Mouse (Mus musculus): ENCODE measurements around the gene Nemp1.

The Nemp1 gene

DNA sequence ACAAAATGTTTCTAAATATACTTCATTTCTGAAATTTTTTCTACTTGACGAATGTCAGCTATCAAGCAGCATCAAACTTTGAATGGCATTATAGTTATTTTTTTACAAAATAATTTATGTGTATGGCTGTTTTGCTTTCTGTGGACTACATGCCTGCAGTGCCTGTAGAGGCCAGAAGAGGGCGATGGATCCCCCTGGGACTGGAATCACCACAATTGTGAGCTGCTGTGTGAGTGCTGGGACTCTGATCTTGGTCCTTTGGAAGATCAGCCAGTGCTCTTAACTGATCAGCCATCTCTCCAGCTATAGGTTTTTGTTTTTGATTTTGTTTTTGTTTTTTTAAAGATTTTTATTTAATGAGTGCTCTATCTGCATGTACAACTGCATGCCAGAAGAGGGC lies 4.6 kb downstream of the Nemp1 start:
- DNase-seq (ENCODE audit: low read depth, low spot score) = peak; percentile 25

- DNase-seq (ENCODE audit: low read depth, low spot score) = no peak
Observed at GRCm38 (mm10) chr10:127674046-127674655, 7.5 kb downstream of the Nemp1 start.

- DNase-seq (ENCODE audit: low read depth, low spot score) = peak; percentile 59
Observed at GRCm38 (mm10) chr10:127674794-127675522, 8.3 kb downstream of the Nemp1 start.

DNA sequence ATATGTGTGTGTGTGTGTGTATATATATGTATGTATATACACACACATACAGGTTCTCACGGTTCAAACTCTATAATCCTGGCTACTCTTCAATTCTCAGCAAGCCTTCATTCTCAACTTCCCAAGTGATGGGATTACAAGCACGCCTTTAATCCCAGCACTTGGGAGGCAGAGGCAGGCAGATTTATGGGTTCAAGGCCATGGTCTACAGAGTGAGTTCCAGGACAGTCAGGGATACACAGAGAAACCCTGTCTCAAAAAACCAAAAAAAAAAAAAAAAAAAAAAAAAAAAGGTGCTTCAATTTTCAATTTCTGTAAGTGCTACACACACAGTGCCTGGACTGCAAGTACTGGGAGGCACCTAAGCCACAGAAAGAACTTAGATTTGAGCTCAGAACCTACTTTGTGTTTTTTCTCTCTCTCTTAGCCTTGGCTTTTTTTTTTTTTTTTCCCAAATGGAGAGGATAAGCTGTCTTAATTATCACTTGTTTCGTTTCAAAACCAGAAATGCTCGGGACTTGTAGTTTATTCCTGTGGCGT lies 9.2 kb downstream of the Nemp1 start:
- no peak for DNase-seq (ENCODE audit: low read depth, low spot score)

GRCm38 (mm10) chr10:127676691-127677548 lies 10.2 kb downstream of the Nemp1 start:
- DNase-seq (ENCODE audit: low read depth, low spot score) = peak; percentile 98

- DNase-seq (ENCODE audit: low read depth, low spot score) = peak; percentile 51
Observed at GRCm38 (mm10) chr10:127677591-127678336, 11.1 kb downstream of the Nemp1 start.

- DNase-seq (ENCODE audit: low read depth, low spot score) = no peak
Observed at GRCm38 (mm10) chr10:127679208-127679607, 12.5 kb downstream of the Nemp1 start.

DNA sequence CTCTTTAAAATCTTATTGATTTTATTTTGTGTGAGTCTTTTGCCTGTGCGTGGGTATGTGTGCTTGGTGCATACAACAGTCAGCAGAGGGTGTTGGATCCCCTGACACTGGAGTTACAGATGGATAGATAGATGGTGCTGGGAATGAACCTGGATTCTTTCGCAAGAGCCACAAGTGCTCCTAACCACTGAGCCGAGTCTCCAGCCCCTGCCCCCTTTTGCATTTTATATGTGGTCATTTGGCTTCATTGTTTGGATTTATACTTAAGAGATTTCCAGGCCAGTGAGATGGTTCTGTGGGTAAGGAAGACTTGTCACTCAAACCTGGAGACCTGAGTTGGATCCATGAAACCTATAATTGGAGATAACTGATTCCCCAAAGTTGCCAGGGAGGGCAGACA lies 13.2 kb downstream of the Nemp1 start:
- DNase-seq (ENCODE audit: low read depth, low spot score) = no peak

DNA sequence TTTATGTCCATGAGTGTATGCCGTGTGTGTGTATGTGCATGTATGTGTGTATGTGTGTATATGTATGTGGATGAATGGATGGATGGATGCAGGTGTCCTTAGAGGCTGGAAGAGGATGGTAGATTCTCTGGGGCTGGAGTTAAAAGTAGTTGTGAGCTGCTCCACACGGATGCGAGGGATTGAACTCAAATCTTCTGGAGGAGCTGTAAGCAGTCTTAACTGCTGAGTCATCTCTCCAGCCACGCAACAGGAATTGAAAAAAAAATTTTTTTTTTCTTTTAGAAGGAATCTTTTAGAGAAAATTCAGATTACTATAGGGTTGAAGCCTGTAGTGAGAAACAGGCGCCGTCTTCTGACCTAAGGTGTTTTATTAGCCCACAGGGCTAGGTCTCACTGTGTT lies 16.2 kb downstream of the Nemp1 start:
- no peak for DNase-seq (ENCODE audit: low read depth, low spot score)

DNA sequence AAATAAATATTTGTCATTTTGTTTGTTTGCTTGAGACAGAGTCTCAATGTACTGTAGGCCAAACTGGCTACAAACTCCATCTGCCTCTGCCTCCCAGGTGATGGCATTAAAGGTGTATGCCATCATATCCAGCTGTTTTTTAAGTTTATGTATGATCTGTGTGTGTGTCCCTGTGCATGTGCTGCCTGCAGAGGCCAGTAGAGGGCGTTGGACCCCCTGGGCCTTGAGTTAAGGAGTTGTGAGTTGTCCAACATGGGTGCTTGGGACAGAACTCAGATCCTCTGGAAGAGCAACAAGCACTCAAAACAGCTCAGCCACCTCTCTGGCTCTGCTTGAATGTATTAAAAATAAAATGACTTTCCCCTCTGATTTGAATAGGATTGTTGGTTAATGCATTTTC lies 24.4 kb downstream of the Nemp1 start:
- no peak for DNase-seq (ENCODE audit: low read depth, low spot score)

- no peak for DNase-seq (ENCODE audit: low read depth, low spot score)
Observed at GRCm38 (mm10) chr10:127694636-127695035, 27.9 kb downstream of the Nemp1 start.

- no peak for DNase-seq (ENCODE audit: low read depth, low spot score)
Observed at GRCm38 (mm10) chr10:127695775-127696174, 29.1 kb downstream of the Nemp1 start.

- DNase-seq (ENCODE audit: low read depth, low spot score) = no peak
Observed at GRCm38 (mm10) chr10:127698966-127699365, 32.3 kb downstream of the Nemp1 start.

DNA sequence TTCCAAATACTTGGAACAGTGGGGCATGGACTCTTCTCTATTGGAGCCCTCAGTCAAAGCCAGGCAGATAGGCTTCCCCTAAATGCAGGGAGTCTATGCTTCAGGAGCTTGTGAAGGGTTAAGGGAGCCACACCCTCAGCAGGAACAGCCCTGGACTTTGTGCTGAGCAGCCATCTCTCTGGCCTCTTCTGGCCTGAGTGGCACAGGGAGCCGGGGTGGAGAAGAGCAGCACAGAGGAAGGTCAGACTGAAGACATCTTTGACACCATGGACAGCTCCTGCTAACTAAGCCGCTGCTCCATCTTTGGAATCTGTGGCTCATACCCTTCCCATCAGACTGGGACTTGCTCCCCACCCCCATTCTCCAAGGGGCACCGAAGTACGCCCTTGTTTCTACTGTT lies 36.6 kb downstream of the Nemp1 start:
- no peak for DNase-seq (ENCODE audit: low read depth, low spot score)

DNA sequence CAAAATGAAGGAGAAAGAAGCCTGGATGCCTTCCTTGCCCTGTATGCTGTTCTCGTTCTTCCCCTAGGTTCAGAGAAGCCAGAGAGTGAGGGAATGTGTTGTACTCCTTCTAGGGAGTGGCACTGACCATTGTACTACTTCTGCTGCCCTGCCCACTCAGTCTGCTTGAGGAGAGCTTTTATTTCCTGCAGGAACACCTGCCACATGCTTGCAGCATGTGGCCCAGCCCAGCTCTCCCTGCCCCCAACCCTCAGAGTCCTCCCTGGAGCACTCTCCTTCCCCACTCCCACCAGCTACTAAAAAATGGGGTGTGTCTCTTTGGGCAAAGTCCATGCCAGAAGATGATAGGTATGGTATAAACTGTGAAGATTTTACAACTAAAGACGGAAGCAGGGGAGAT lies 37.6 kb downstream of the Nemp1 start:
- DNase-seq (ENCODE audit: low read depth, low spot score) = no peak

DNA sequence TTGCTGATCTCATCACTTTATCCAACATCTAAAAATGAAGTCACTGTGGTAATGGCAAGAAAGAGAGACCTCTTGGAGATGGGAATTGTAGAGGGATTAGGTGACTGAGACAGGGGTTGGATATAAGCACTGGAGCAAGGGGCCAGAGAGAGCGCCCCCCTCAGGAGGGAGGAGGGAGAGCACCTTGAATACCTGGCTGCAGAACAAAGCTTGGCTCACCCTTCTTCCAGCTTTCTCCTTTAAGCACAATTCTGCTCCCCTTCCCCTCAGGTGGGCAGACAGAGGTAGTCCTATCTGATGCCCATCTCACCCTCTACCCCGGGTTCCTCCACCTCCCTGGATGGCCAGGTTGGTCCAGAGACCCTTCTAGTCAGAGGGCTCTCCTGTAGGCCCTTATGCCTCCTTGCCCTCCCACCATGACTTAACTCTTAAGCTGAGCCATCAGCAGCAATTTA lies 38.1 kb downstream of the Nemp1 start, which contains the start of gene Myo1a:
Myo1a (plus strand) TSS at position 405 of the 455 bp plus-strand sequence.
- no peak for DNase-seq (ENCODE audit: low read depth, low spot score)

- DNase-seq (ENCODE audit: low read depth, low spot score) = no peak
Observed at GRCm38 (mm10) chr10:127705783-127706182, 39.1 kb downstream of the Nemp1 start.

DNA sequence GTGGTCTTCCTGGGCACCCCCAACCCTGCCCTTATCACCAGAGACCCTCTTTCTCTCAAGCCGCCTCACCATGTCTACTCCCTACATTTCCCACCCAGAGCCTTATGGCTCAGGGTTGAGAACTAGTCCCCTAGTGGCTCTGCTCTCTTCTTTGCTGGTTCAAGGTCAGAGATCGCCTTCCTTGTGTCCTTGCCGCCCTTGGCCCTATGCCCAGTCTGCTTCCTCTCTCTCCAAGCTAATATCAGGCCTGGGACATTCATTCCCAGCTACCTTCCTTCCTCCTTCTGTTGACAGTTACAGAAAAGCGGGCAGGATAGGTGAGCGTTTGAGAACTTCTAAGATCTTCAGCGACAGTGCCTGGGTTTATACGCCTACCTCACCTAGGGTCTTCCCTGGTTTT lies 41.0 kb downstream of the Nemp1 start:
- DNase-seq (ENCODE audit: low read depth, low spot score) = no peak

GRCm38 (mm10) chr10:127708850-127709370 lies 42.2 kb downstream of the Nemp1 start:
- no peak for DNase-seq (ENCODE audit: low read depth, low spot score)

- no peak for DNase-seq (ENCODE audit: low read depth, low spot score)
Observed at GRCm38 (mm10) chr10:127710331-127710730, 43.6 kb downstream of the Nemp1 start.

DNA sequence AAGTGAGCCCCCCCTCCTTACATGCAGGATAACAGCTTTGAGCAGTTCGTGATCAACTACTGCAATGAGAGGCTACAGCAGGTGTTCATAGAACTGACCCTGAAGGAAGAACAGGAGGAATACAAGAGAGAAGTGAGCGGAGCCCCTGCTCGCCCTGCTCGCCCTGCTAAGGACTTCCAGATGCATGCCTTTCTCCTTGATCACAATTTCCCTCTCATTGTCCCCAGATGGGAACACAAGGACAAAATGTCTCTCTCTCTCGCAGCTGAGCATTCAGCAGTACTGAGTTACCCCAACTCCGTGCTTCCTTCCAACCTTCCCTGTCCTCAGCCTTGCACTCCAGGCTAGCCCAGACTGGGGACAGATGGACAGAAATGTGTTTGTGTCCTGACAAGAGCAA lies 46.0 kb downstream of the Nemp1 start:
- DNase-seq (ENCODE audit: low read depth, low spot score) = no peak
